Mouse (Mus musculus) liver, postnatal 0 days (tissue): Measurements from ENCODE around the gene Olfr1015. TPM values are rescaled to one million over a fixed set of nuclear protein-coding genes. Genes with fewer than 3 reads are reported as not detected.

ENCODE experiments used
- ATAC-seq: fragments of 200-750 bp; cut with Nextera tagmentation; 2 replicates; pipeline ENCODE4 v1.8.0; 2017; ENCODE audit warnings: mild to moderate bottlenecking, moderate library complexity
- DNase-seq: peaks from one replicate; pipeline ENCODE4 v3.0.0-alpha.2; 2016
- H3K27ac ChIP-seq: fragments of 300-500 bp; sonication (generic); 2 replicates; pipeline ENCODE4 v1.5.1; 2014; ENCODE audit warnings: antibody characterized with exemption, moderate library complexity, mild to moderate bottlenecking, low read depth
- H3K27me3 ChIP-seq: fragments of 300-500 bp; sonication (generic); 2 replicates; pipeline ENCODE4 v1.6.1; 2014; ENCODE audit warnings: low read length, control low read depth, mixed read lengths; ENCODE audit not compliant: insufficient read depth
- H3K36me3 ChIP-seq: fragments of 300-500 bp; sonication (generic); replicated peaks from 2 replicates; pipeline ENCODE4 v1.6.1; 2014; ENCODE audit warnings: mild to moderate bottlenecking, control low read depth, low read length, moderate library complexity, mixed read lengths; ENCODE audit not compliant: insufficient read depth
- H3K4me1 ChIP-seq: fragments of 300-500 bp; sonication (generic); 2 replicates; pipeline ENCODE4 v1.6.1; 2014; ENCODE audit warnings: antibody characterized with exemption, mild to moderate bottlenecking, control low read depth; ENCODE audit not compliant: insufficient read depth
- H3K4me2 ChIP-seq: fragments of 300-500 bp; sonication (generic); 2 replicates; pipeline ENCODE4 v1.6.1; 2014; ENCODE audit warnings: low read depth, mild to moderate bottlenecking, low read length, moderate library complexity, mixed read lengths
- H3K4me3 ChIP-seq: fragments of 300-500 bp; sonication (generic); 2 replicates; pipeline ENCODE4 v1.5.1; 2014; ENCODE audit warnings: low read depth, low read length
- H3K9ac ChIP-seq: fragments of 300-500 bp; sonication (generic); replicated peaks from 2 replicates; pipeline ENCODE4 v1.6.1; 2014; ENCODE audit warnings: mild to moderate bottlenecking, moderate library complexity
- H3K9me3 ChIP-seq: fragments of 300-500 bp; sonication (generic); 2 replicates; pipeline ENCODE4 v1.6.1; 2016; ENCODE audit warnings: mild to moderate bottlenecking, control low read depth, low read length, mixed read lengths
- CTCF ChIP-seq: sonication (generic); IDR thresholded peaks from 2 replicates; pipeline ENCODE4 v1.5.1; 2016; ENCODE audit warnings: antibody characterized with exemption, low read depth
- EP300 ChIP-seq: IDR thresholded peaks from 2 replicates; pipeline ENCODE4 v1.6.1; 2016; ENCODE audit warnings: antibody characterized with exemption, low read depth, mild to moderate bottlenecking
- WGBS: fragments of 180-500 bp; shearing (Covaris S2); extraction: QIAGEN DNeasy Blood & Tissue Kit; methylation state at CpG from one replicate; pipeline ENCODE4 v1.1.7; 2014; ENCODE audit not compliant: insufficient replicate concordance; 5-methylcytosine and 5-hydroxymethylcytosine counted together
- polyA plus RNA-seq: library from polyadenylated mRNA; unstranded; fragments of >200 nt; fragmentation: Nextera tagmentation; extraction: Ambion mirVana; gene quantifications from 2 replicates; pipeline ENCODE4 v1.2.1, GENCODE M21; 2015

Gene Olfr1015
- polyA plus RNA-seq, 1 experiment from 2014 or later, result not detected

- no peak overlapping the region for H3K27ac ChIP-seq
- no peaks in the 10 kb centered on the region for H3K9me3 ChIP-seq
- H3K4me1 ChIP-seq, result no peaks in the 10 kb centered on the region
- no peak overlapping the region for H3K4me3 ChIP-seq
- TF ChIP-seq CTCF, result no peak
- TF ChIP-seq EP300, result no peak
- ATAC-seq (no peak), DNase-seq (no peak)
- H3K27me3 ChIP-seq, result no peaks in the 10 kb centered on the region
- no peak overlapping the region for H3K4me2 ChIP-seq
- H3K36me3 ChIP-seq, result no peaks in the 10 kb centered on the region
- 71% methylated on average over 4 of the region's 4 CpGs for WGBS
- H3K9ac ChIP-seq, result no peak overlapping the region
Observed at GRCm38 (mm10) chr2:85804501-85804900, 22.7 kb downstream of the Olfr1015 start.

- Histone ChIP-seq H3K4me3 (no peak within 1 kb of the TSS), H3K4me1 (no peaks in the 10 kb centered on the region), H3K27me3 (no peaks in the 10 kb centered on the region), H3K4me2 (no peak within 1 kb of the TSS), H3K9me3 (no peaks in the 10 kb centered on the region), H3K9ac (no peak within 1 kb of the TSS), H3K27ac (no peak within 1 kb of the TSS), H3K36me3 (no peaks in the 10 kb centered on the region)
- no peak for TF ChIP-seq EP300
- no peak for TF ChIP-seq CTCF
- no peak for DNase-seq
- ATAC-seq, result no peak
Observed at GRCm38 (mm10) chr2:85818179-85818578, 36.4 kb downstream of the Olfr1015 start, which contains the start of gene Olfr1018. Gene Olfr1018, plus strand, starts transcription at chr2:85818479.

Other genes with a start within 250 kb of the Olfr1015 start
- not detected in 2 replicates for gene Olfr996, start 202.8 kb upstream of the Olfr1015 start, polyA plus RNA-seq
- not detected in 2 replicates for gene Olfr998, start 193.1 kb upstream of the Olfr1015 start, polyA plus RNA-seq
- not detected in 2 replicates for gene Olfr1000, start 170.1 kb upstream of the Olfr1015 start, polyA plus RNA-seq
- not detected in 2 replicates for gene Olfr1002, start 131.3 kb upstream of the Olfr1015 start, polyA plus RNA-seq
- gene Olfr154, start 117.6 kb upstream of the Olfr1015 start, polyA plus RNA-seq, result not detected in 2 replicates
- gene Olfr1006, start 103.2 kb upstream of the Olfr1015 start, polyA plus RNA-seq, result not detected in 2 replicates
- not detected in 2 replicates for gene Olfr1008, start 92.6 kb upstream of the Olfr1015 start, polyA plus RNA-seq
- not detected in 2 replicates for gene Olfr1009, start 66.6 kb upstream of the Olfr1015 start, polyA plus RNA-seq
- not detected in 2 replicates for gene Olfr1012, start 19.3 kb upstream of the Olfr1015 start, polyA plus RNA-seq
- not detected in 2 replicates for gene Olfr1013, start 14.9 kb upstream of the Olfr1015 start, polyA plus RNA-seq
- not detected in 2 replicates for gene Olfr1014, start 9.3 kb upstream of the Olfr1015 start, polyA plus RNA-seq
- gene Olfr1016, start 20.5 kb downstream of the Olfr1015 start, polyA plus RNA-seq, result not detected in 2 replicates
- not detected in 2 replicates for gene Olfr1018, start 36.5 kb downstream of the Olfr1015 start, polyA plus RNA-seq
- gene Olfr1019, start 63.5 kb downstream of the Olfr1015 start, polyA plus RNA-seq, result not detected in 2 replicates
- gene Olfr1020, start 65.0 kb downstream of the Olfr1015 start, polyA plus RNA-seq, result not detected in 2 replicates
- gene Olfr1022, start 86.6 kb downstream of the Olfr1015 start, polyA plus RNA-seq, result not detected in 2 replicates
- not detected in 2 replicates for gene Olfr1023, start 103.6 kb downstream of the Olfr1015 start, polyA plus RNA-seq
- gene Olfr1024, start 123.0 kb downstream of the Olfr1015 start, polyA plus RNA-seq, result not detected in 2 replicates
- gene Olfr1025-ps1, start 133.2 kb downstream of the Olfr1015 start, polyA plus RNA-seq, result not detected in 2 replicates
- not detected in 2 replicates for gene Olfr1026, start 139.5 kb downstream of the Olfr1015 start, polyA plus RNA-seq
- gene Olfr1028, start 168.4 kb downstream of the Olfr1015 start, polyA plus RNA-seq, result not detected in 2 replicates
- not detected in 2 replicates for gene Olfr1029, start 191.9 kb downstream of the Olfr1015 start, polyA plus RNA-seq
- not detected in 2 replicates for gene Olfr1030, start 197.3 kb downstream of the Olfr1015 start, polyA plus RNA-seq
- not detected in 2 replicates for gene Olfr1031, start 208.3 kb downstream of the Olfr1015 start, polyA plus RNA-seq
- gene Olfr1032, start 223.5 kb downstream of the Olfr1015 start, polyA plus RNA-seq, result not detected in 2 replicates
- 4.6 and 5.4 TPM in 2 replicates for gene Olfr1033, start 238.6 kb downstream of the Olfr1015 start, polyA plus RNA-seq